Mouse (Mus musculus) C2C12 (cell line): Measurements from ENCODE around the gene Hes3.

Source experiments
- CEBPB ChIP-seq: IDR thresholded peaks from one replicate; pipeline ENCODE4 v1.6.1; 2011; ENCODE audit warnings: low read depth, mild to moderate bottlenecking, control low read depth, moderate library complexity
- MAX ChIP-seq: IDR thresholded peaks from one replicate; pipeline ENCODE4 v1.6.1; 2011; ENCODE audit warnings: mild to moderate bottlenecking, control low read depth
- USF1 ChIP-seq: IDR thresholded peaks from one replicate; pipeline ENCODE4 v1.6.1; 2011; ENCODE audit warnings: low read depth, mild to moderate bottlenecking, control low read depth, moderate library complexity

- TF ChIP-seq MAX = no peak
- TF ChIP-seq CEBPB = no peak
- TF ChIP-seq USF1 = no peak
Measured at GRCm38 (mm10) chr4:152321464-152321863, 30.0 kb upstream of the Hes3 start.
